Mouse (Mus musculus) testis, postnatal 10 days (tissue): ENCODE results near the gene Nat8.
"Not testable (repeated sequence)": the region's sequence is repeated elsewhere in the genome, so short reads cannot be mapped to it uniquely, and the experiment has no call there.

Experiments
- DNase-seq: peaks from one replicate; pipeline ENCODE4 v3.0.0; 2021; ENCODE audit warnings: low spot score

The Nat8 gene

DNA sequence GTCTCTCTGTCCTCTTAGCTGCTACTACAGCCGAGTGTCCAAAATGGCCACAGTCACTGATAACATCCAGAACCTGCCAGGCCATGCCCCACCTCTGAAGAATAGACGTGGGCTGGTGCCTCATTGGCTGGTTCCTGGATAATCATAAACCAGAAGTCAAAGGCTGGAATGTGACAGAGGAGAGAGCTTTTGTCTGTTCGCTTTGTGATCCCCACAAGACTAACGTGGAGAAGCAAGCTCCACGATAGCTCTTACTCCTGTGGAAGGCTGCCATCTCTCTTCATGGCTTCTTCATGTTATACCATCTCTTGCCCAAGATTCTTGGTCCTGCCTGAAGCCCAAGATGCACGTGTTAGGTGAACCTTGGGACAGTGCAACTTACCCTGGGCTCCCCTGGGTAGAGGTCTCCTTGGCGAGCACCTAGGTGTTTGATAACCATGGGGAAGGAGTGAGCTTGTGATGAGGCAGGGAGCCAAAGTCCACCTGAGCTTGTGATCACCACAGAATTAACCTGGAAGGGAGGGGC, at the start of gene Nat8:
TSS of gene Nat8 (minus strand) at position 287 of the 526 bp plus-strand sequence.
- DNase-seq: no peak

- peak; percentile 30 for DNase-seq
Observed at GRCm38 (mm10) chr6:85869006-85869405, 37.1 kb upstream of the Nat8 start, which contains the start of gene Nat8f2. Gene Nat8f2, minus strand, starts transcription at chr6:85869158.

DNA sequence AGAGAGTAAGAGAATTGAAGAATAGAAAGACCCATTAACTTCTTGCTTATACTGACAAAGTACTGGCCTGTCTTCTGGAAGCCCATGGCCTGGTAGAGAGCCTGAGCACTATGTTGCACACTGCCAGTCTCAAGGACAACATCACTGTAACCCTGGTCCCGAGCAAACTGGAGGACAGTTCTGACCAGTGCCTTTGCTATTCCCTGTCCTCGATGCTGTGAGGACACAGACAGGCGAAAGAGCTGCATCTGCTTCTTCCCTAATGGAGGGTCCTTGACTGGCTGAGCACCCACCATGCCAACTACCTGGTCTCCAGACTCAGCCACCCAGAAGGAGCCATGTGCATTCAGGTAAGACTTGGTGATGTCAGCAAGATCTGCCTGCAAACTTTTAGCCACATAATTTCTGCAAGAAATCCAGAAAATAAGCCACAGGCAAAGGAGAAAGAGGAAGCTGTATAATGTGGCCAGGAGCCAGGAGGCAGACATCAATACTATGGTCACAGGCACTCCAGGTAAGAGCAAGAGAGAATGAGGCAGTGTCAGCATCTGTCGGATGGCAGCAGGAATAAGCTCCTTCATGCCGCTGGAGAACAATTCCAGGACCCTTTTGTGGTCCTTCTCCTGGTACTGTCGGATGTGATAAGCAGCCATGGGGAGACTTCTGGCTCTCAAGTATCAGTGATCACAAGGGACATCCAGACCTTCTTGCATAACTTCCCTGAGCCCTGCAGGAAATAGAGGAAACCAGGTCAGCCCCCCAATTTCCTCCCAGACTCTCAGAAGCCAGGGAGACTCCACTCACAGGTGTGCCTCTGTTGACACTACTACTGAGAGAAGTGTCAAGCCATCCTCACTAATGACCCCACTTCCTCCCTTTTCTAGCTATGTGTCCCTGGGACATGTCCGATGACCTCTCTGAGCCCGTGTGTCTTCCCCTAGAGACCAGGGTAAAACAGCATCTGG, 36.1 kb upstream of the Nat8 start:
- peak; percentile 28 for DNase-seq

GRCm38 (mm10) chr6:85866995-85867394, 35.1 kb upstream of the Nat8 start:
- peak; percentile 31 for DNase-seq

DNA sequence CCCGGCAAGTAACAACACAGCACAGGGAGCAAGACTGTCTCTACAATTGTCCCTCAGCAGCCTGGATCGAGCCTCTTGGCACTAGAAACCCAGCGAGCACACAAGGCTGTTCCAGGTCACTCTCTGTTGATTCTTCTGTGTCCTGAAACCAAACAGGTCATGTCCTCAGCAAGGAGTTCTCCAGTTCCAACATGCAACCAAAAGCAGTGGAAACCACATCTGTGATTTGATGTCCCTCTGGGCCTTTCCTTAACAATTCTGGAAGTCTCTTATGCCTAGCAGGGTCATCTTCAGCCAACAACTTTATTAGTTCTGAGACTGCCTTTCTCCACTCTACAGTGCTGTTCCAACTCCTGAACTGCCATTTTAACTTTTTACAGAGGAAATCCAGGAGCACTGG, 34.3 kb upstream of the Nat8 start:
- DNase-seq: peak; percentile 14

DNA sequence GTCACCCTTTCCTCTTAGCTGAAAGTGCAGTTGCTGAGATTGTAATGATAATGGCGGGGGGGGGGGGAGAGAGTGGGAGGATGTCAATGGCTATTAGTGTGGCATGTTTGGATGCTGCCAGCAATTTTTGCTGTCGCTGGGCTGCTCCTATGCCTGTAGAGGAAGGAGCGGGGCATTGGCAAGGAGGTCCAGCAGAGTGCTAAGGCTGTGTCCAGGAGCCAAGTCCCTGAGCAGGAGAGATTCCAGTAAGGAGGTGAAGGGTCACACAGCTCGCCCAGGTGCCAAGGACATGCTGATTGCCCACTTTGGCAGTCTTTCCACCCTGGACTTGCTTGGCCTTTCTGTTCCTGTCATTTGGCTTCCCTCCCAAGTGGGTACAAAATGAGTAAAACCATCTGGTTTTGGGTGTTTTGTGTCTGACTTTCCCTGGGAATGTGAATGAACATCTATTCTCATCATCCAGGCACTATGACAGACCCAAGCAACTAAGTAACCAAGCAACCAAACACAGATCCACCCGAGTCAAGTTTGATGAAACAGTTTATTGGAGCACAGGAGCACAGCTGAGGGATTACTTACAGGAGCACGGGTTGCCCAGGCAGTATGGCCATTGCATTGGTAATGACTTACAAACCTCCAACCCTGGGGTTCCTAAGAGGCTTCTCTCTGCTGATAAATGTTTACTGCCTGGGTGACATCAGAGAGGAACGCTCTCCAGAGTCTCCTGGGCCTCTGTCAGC, 33.2 kb upstream of the Nat8 start:
- DNase-seq: peak; percentile 44

DNA sequence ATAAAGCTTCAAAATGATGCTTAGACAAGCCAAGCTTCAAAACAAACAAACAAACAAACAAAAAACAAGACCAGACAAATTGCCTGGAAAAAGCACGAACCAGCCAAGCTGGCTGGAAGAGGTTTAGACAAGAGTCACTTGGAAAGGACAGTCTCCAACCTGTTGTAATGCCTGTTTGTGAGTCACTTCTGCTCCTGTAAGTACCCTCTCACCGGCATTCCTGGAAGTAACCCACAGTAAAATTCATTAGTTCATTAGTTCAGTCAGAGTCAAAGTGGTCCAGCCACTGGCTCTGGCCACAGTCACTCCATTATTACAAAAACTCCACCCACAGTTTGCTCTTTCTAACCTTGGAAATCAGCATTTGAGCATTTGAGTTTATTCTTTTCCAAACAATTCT, 32.0 kb upstream of the Nat8 start:
- peak; percentile 18 for DNase-seq

GRCm38 (mm10) chr6:85863136-85863535, 31.3 kb upstream of the Nat8 start:
- peak; percentile 48 for DNase-seq

- DNase-seq: peak; percentile 62
Observed at GRCm38 (mm10) chr6:85862565-85862964, 30.7 kb upstream of the Nat8 start.

DNA sequence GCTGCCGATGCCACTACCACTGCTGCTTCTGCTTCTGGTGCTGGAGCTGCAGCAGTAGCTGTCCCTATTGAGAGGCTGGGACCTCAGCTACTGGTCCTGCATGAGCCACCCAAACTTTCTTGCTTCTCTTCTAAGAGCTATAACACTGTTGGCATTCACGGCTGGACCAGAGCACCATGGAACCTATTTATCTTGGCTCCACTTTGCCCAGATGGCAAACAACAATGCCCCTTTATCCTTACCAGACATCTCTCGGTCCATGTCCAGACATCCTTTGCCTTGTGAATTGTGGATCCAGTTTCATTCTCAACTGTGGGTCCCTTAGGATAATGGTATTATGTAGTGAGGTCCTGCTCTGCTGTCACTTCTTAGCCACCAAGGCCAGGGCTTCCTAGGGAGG, 29.4 kb upstream of the Nat8 start:
- peak; percentile 23 for DNase-seq

GRCm38 (mm10) chr6:85856194-85856678, 24.4 kb upstream of the Nat8 start:
- peak; percentile 64 for DNase-seq

- DNase-seq: no peak
Observed at GRCm38 (mm10) chr6:85853481-85853880, 21.6 kb upstream of the Nat8 start.

- DNase-seq: no peak
Observed at GRCm38 (mm10) chr6:85851062-85851773, 19.3 kb upstream of the Nat8 start.

DNA sequence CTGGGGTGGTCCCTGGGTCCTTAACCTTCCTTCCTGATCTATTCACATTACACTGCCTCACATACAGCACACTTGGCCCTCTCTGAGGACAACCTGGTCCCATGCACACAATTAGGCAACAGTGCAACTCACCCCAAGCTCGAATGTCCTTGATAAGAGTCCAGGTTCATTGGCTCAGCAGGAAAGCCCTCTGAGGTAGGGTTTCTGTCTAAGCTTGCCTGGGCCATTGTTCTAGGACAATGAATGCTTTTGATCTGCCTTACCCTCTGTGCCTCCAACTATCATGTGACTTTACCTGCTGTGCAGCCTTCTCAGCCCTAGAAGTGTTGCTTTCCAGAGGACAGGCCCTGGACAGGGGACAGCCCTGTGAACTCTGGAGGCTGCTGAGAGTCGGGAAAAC, 17.4 kb upstream of the Nat8 start:
- no peak for DNase-seq

DNA sequence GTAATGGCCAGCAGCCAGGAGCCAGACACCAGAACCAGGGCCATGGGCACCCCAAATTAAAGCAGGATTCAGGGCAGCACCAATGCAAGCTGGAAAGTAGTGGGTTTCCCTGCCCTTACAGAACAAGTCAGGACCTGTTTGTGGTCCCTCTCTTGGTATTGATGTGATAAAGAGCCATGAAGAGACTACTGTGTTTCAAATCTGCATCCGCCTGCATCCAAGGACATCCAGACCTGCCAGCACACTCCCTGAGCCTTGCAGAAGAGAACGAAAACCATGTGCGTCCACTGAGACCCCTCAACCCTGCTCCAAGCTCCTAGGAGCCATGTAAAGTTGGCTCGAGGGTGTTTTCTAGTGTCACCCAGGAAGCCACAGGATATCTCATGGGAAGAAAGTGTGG, 16.3 kb upstream of the Nat8 start:
- DNase-seq: no peak

DNA sequence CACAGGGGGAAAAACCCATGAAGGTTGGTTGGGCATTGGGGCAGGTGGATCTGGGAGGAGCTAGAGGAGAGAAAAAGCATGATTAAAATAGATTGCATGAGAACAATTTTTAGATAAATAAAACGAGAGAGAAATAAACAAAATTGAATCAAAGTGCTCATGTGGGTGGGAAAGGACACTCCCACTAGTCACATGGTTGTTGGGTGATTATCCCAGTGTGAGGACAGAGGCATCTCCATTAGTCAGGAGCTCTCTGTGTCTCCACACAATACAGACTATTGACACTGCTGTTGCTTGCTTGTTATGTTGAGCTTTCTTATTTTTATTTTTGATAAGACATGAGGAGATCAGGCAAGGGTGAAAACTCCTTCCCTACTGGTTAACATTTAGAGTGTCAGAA, 15.0 kb upstream of the Nat8 start:
- no peak for DNase-seq

DNA sequence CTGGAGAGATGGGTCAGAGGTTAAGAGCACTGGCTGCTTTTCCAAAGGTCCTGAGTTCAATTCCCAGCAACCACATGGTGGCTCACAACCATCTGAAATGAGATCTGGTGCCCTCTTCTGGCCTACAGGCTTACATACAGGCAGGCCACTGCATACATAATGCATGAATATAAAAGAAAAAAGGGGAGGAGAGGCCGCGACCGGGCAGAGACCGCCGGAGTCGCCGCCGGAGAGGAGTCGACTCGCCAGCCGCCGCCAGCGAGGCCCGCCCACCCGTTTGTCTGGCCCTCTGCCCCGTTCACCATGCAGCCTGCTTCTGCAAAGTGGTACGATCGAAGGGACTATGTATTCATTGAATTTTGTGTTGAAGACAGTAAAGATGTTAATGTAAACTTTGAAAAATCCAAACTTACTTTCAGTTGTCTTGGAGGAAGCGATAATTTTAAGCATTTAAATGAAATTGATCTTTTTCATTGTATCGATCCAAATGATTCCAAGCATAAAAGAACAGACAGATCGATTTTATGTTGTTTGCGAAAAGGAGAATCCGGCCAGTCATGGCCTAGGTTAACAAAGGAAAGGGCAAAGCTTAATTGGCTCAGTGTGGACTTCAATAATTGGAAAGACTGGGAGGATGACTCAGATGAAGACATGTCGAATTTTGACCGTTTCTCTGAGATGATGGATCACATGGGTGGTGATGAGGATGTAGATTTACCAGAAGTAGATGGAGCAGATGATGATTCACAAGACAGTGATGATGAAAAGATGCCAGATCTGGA, 12.0 kb upstream of the Nat8 start:
- not testable (repeated sequence) for DNase-seq

GRCm38 (mm10) chr6:85839982-85840381, 8.1 kb upstream of the Nat8 start:
- DNase-seq: no peak

DNA sequence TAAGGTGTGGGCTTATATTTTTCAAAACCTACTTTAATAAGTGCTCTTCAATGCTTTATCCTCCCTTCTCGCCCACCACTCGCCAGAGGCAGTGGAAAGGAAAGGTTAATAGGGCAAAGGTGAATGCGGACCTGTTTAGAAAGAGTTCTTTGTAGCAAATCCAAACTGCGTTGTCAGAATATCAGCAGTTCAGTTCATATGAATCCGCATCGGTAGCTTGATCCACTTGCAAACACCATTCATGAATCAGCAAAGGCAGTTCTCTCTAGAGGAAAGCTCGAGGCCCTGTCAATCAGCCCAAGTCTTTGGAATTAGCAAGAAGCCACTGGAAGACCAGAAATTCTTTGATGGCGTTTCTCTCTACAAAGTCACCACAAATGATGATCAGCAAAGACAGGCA, 6.8 kb upstream of the Nat8 start:
- DNase-seq: no peak

GRCm38 (mm10) chr6:85837307-85837706, 5.4 kb upstream of the Nat8 start:
- DNase-seq: peak; percentile 79

GRCm38 (mm10) chr6:85836827-85837226, 4.9 kb upstream of the Nat8 start:
- DNase-seq: peak; percentile 91
